Mouse (Mus musculus) right cerebral cortex, postnatal 36 days (tissue): ENCODE data around the gene Adgrb3.
"Not testable (repeated sequence)": the region's sequence is repeated elsewhere in the genome, so short reads cannot be mapped to it uniquely, and the experiment has no call there.

ENCODE experiments used
- DNase-seq, 2 experiments: peaks; one replicate each; pipeline ENCODE4 v3.0.0; 2022; ENCODE audit warnings: low spot score in 2 of 2, mixed read lengths in 1 of 2

Gene Adgrb3

GRCm38 (mm10) chr1:25745575-25745974, 83.9 kb downstream of the Adgrb3 start:
- no peak for DNase-seq

- DNase-seq: no peak
Measured at GRCm38 (mm10) chr1:25744736-25745135, 84.8 kb downstream of the Adgrb3 start.

- no peak for DNase-seq
Measured at GRCm38 (mm10) chr1:25729844-25730243, 99.7 kb downstream of the Adgrb3 start.

- no peak for DNase-seq
Measured at GRCm38 (mm10) chr1:25711474-25711873, 118.0 kb downstream of the Adgrb3 start.

DNA sequence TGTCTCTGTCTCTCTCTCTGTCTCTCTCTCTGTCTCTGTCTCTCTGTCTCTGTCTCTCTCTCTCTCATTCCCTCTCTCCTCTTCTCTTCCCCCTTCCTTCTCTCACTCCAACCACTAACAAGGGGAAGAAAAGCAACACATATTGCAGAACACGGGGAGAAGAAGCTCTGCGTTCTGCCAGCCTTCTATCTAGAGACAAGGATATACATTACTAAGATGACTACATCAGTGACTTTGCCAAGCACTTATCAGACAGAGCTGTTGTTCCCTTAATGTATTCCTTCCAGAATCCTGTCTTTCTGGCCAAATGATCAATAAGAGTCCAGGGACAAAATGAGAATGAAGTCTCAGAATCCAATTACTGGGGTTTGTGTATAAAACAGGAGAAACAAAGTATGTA, 123.2 kb downstream of the Adgrb3 start:
- no peak for DNase-seq

DNA sequence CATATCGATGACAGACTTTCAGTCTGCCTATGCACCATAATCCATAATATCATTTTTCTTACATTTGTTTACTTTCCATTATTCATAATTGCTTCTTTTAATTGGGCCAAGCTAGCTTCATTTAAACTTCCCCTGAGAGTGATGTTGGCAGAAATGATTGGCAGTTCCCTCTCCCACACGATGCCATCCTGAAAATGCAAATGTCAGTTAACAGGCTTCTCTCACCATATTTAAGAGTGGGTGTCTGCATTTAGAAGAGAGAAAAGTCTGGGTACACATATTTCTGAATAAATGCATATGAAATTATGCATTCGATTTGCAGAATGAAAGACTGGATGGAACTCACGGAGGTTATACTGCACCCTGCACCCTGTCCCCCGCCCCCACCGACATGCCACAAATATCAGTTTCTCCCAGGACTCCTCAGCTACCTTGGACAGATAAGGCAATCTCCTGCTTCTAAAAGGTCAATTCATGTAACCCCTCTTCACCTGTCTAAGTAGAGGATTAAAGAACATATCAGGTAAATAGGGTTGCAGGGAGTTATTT, 130.7 kb downstream of the Adgrb3 start:
- no peak for DNase-seq

- no peak for DNase-seq
Measured at GRCm38 (mm10) chr1:25697179-25697578, 132.3 kb downstream of the Adgrb3 start.

DNA sequence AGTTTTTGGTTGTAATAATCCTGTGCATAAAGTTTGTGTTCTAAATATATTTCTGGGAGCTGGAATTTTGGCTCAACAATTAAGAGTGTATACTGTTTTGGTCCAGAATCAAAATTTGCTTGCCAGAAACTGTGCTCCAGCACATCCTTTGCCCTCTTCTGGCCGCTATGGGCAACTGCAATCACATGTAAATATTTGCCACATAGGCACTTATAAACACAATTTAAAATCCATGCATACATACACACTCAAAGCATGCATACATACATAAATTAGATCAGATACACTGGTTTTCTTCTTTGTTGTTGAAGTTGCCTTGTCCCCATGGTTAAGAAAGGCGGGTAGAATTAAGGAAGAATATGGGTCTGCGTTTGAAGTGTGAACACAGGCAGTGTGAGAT, 132.7 kb downstream of the Adgrb3 start:
- no peak for DNase-seq

- DNase-seq: peak in 1 of 2 experiments; percentile 16
Measured at GRCm38 (mm10) chr1:25682118-25682517, 147.4 kb downstream of the Adgrb3 start.

GRCm38 (mm10) chr1:25679656-25680055, 149.9 kb downstream of the Adgrb3 start:
- no peak for DNase-seq

- no peak for DNase-seq
Measured at GRCm38 (mm10) chr1:25652717-25653116, 176.8 kb downstream of the Adgrb3 start.

DNA sequence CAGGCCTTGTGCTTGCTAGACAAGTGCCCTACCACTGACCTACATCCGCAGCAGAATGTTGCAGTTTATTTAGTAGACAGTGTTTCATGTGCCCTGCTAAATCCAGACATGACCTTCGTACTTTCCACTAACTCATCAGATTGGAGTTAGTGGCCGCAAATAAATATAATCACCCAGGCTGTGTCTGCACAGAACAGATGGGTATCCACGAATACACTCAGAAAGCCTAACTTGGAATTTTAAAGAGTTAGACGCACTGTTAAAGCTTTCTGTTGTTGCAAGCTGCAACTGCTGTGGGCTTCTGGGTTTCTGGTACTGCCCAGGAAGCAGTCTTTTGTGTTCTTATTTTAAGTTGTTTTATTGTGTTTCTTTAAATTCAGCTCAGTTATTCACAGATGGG, 185.3 kb downstream of the Adgrb3 start:
- DNase-seq: peak in 1 of 2 experiments; percentile 20

GRCm38 (mm10) chr1:25621458-25621857, 208.0 kb downstream of the Adgrb3 start:
- no peak for DNase-seq

GRCm38 (mm10) chr1:25616954-25617353, 212.6 kb downstream of the Adgrb3 start:
- no peak for DNase-seq

- DNase-seq: not testable (repeated sequence)
Measured at GRCm38 (mm10) chr1:25610776-25611175, 218.7 kb downstream of the Adgrb3 start.

GRCm38 (mm10) chr1:25598941-25599340, 230.6 kb downstream of the Adgrb3 start:
- DNase-seq: no peak

GRCm38 (mm10) chr1:25588568-25589118, 240.9 kb downstream of the Adgrb3 start:
- DNase-seq: no peak

GRCm38 (mm10) chr1:25581698-25582097, 247.8 kb downstream of the Adgrb3 start:
- DNase-seq: no peak

- DNase-seq: no peak
Measured at GRCm38 (mm10) chr1:25577836-25578235, 251.7 kb downstream of the Adgrb3 start.

GRCm38 (mm10) chr1:25576598-25576997, 252.9 kb downstream of the Adgrb3 start:
- no peak for DNase-seq

DNA sequence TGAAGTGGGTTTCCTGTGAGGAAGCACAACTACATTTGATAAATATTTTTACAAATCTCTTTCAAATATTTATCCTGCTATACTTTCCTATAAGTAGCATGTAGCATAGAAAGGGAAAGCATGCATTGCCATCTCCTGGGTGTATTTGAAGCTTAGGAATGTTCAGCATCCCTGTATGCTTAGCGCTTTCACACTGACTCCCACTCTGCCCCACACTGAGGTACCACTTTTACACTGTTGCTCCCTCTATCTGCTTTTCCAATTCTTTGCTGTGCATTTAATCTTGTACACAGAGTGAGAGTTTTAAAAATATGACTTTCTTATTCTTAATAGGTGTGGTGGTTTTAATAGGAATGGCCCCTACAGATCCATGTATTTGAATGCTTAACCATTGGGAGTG, 261.4 kb downstream of the Adgrb3 start:
- DNase-seq: no peak

GRCm38 (mm10) chr1:25546072-25546471, 283.4 kb downstream of the Adgrb3 start:
- no peak for DNase-seq

- DNase-seq: no peak
Measured at GRCm38 (mm10) chr1:25543915-25544314, 285.6 kb downstream of the Adgrb3 start.

DNA sequence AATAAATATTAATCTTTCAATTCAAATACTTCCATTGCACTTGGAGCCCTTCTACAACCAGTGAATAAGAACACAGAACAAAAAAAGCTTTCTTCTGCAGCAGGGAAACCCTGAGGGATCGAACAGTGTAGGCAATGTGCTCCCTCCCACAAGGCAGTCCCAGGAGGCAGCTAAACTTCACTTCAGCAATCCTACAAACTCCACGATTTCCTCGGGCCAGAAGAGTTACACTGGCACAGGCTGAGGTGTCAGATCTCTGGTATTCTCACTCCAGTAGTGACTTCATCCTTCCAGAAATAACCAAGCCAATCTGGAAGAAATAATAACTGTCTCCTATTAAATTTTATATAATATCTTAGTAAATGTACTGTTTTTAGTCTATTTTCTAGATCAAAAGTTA, 286.6 kb downstream of the Adgrb3 start:
- no peak for DNase-seq
